Mouse (Mus musculus): ENCODE data around the gene Atp5f1.

- no peak for TF ChIP-seq EP300 (IDR thresholded peaks at IDR 0.05; ENCODE audit: low read depth)
- no peak for TF ChIP-seq CTCF (IDR thresholded peaks at IDR 0.05; ENCODE audit: low read depth)
Measured at GRCm38 (mm10) chr3:105924616-105925015, 35.3 kb downstream of the Atp5f1 start.

Data from liver, postnatal 0 days (tissue).